Mouse (Mus musculus) intestine, postnatal 0 days (tissue): ENCODE measurements at regions not wholly inside any gene's neighbourhood (a gene's known extent, or its start where the extent isn't known, plus 50 kb on each side); places are given as distances from the start of the nearest gene placed in this dataset.

Source experiments
- ATAC-seq: fragments of 200-750 bp; cut with Nextera tagmentation; 2 replicates; pipeline ENCODE4 v1.8.0; 2017; ENCODE audit warnings: mild to moderate bottlenecking, moderate TSS enrichment, moderate library complexity
- H3K27ac ChIP-seq: fragments of 300-500 bp; sonication (generic); 2 replicates; pipeline ENCODE4 v1.5.1; 2014; ENCODE audit warnings: mild to moderate bottlenecking, low read depth, low read length, moderate library complexity
- H3K27me3 ChIP-seq: fragments of 300-500 bp; sonication (generic); replicated peaks from 2 replicates; pipeline ENCODE4 v1.6.1; 2014; ENCODE audit warnings: low read length, mixed read lengths; ENCODE audit not compliant: control insufficient read depth, insufficient read depth
- H3K36me3 ChIP-seq: fragments of 300-500 bp; sonication (generic); 2 replicates; pipeline ENCODE4 v1.6.1; 2014; ENCODE audit warnings: mild to moderate bottlenecking, moderate library complexity; ENCODE audit not compliant: control insufficient read depth, insufficient read depth
- H3K4me1 ChIP-seq: fragments of 300-500 bp; sonication (generic); replicated peaks from 2 replicates; pipeline ENCODE4 v1.6.1; 2014; ENCODE audit warnings: antibody characterized with exemption, low read length, mixed read lengths; ENCODE audit not compliant: control insufficient read depth, insufficient read depth
- H3K4me2 ChIP-seq: fragments of 300-500 bp; sonication (generic); replicated peaks from 2 replicates; pipeline ENCODE4 v1.6.1; 2014; ENCODE audit warnings: low read depth, mild to moderate bottlenecking, moderate library complexity
- H3K4me3 ChIP-seq: fragments of 300-500 bp; sonication (generic); 2 replicates; pipeline ENCODE4 v1.5.1; 2014; ENCODE audit warnings: low read depth, low read length
- H3K9ac ChIP-seq: fragments of 300-500 bp; sonication (generic); 2 replicates; pipeline ENCODE4 v1.6.1; 2014; ENCODE audit warnings: mild to moderate bottlenecking, low read depth, low read length
- H3K9me3 ChIP-seq: fragments of 300-500 bp; sonication (generic); 2 replicates; pipeline ENCODE4 v1.6.1; 2016; ENCODE audit warnings: mixed run types; ENCODE audit not compliant: control insufficient read depth
- CTCF ChIP-seq: sonication (generic); IDR thresholded peaks from 2 replicates; pipeline ENCODE4 v1.5.1; 2016; ENCODE audit warnings: low read depth, mild to moderate bottlenecking, control low read depth, antibody characterized with exemption, moderate library complexity
- WGBS: fragments of 180-500 bp; shearing (Covaris S2); extraction: QIAGEN DNeasy Blood & Tissue Kit; methylation state at CpG from one replicate; pipeline ENCODE4 v1.1.7; 2014; 5-methylcytosine and 5-hydroxymethylcytosine counted together

GRCm38 (mm10) chr14:37279356-37279755 is 144.3 kb upstream of the Ghitm start:
- Histone ChIP-seq H3K36me3 (no peaks in the 10 kb centered on the region), H3K9ac (no peak overlapping the region), H3K4me3 (no peak overlapping the region), H3K27ac (no peak overlapping the region), H3K4me1 (no peaks in the 10 kb centered on the region), H3K9me3 (no peaks in the 10 kb centered on the region), H3K4me2 (no peak overlapping the region), H3K27me3 (no peaks in the 10 kb centered on the region)
- ATAC-seq: no peak
- TF ChIP-seq CTCF: no peak
- WGBS: 84% methylated on average over 2 of the region's 2 CpGs

GRCm38 (mm10) chr14:37276728-37277695 is 141.9 kb upstream of the Ghitm start:
- 45% methylated on average over 7 of the region's 7 CpGs for WGBS

DNA sequence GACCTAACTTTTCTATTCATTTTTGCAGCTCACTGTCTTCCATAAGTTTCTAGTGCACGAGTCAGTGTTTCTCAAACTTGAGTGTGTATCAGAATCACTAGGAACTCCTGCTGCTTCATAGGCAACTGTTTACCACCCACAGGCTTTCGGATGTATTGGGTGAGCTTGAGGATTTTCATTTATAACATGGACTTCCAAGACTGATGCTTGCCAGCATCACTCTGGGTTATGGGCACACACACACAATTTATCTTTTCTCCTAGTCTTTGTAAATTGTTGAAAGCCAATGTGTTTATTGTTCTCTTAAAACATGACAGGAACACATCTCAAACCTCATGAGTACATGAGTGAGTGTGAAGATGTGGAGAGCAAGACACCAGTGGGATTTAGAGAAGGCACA is 137.0 kb upstream of the Ghitm start:
- H3K9ac ChIP-seq: no peak overlapping the region
- H3K4me3 ChIP-seq: no peak overlapping the region
- TF ChIP-seq CTCF: no peak
- no peaks in the 10 kb centered on the region for H3K9me3 ChIP-seq
- no peaks in the 10 kb centered on the region for H3K27me3 ChIP-seq
- WGBS: 61% methylated on average over 2 of the region's 2 CpGs
- no peak for ATAC-seq
- H3K36me3 ChIP-seq: no peaks in the 10 kb centered on the region
- H3K4me1 ChIP-seq: no peaks in the 10 kb centered on the region
- no peak overlapping the region for H3K27ac ChIP-seq
- H3K4me2 ChIP-seq: no peak overlapping the region

More at GRCm38 (mm10) chr14:37276728-37277695, 141.9 kb upstream of the Ghitm start:
- Histone ChIP-seq H3K4me2 (no peak overlapping the region), H3K27ac (no peak overlapping the region), H3K9me3 (no peaks in the 10 kb centered on the region), H3K36me3 (no peaks in the 10 kb centered on the region), H3K4me3 (no peak overlapping the region), H3K27me3 (no peaks in the 10 kb centered on the region), H3K4me1 (no peaks in the 10 kb centered on the region), H3K9ac (no peak overlapping the region)
- no peak for ATAC-seq
- TF ChIP-seq CTCF: peak; percentile 68

GRCm38 (mm10) chr14:37271015-37271933 is 136.2 kb upstream of the Ghitm start:
- no peaks in the 10 kb centered on the region for H3K27me3 ChIP-seq
- 35% methylated on average over 6 of the region's 6 CpGs for WGBS
- no peak overlapping the region for H3K9ac ChIP-seq
- no peaks in the 10 kb centered on the region for H3K4me1 ChIP-seq
- no peak overlapping the region for H3K4me2 ChIP-seq
- no peak overlapping the region for H3K27ac ChIP-seq
- ATAC-seq: no peak
- no peaks in the 10 kb centered on the region for H3K36me3 ChIP-seq
- H3K4me3 ChIP-seq: no peak overlapping the region
- no peaks in the 10 kb centered on the region for H3K9me3 ChIP-seq
- TF ChIP-seq CTCF: no peak

- 47% methylated on average over 2 of the region's 2 CpGs for WGBS
- no peak for ATAC-seq
- TF ChIP-seq CTCF: no peak
Measured at GRCm38 (mm10) chr14:37269920-37270319, 134.8 kb upstream of the Ghitm start.

DNA sequence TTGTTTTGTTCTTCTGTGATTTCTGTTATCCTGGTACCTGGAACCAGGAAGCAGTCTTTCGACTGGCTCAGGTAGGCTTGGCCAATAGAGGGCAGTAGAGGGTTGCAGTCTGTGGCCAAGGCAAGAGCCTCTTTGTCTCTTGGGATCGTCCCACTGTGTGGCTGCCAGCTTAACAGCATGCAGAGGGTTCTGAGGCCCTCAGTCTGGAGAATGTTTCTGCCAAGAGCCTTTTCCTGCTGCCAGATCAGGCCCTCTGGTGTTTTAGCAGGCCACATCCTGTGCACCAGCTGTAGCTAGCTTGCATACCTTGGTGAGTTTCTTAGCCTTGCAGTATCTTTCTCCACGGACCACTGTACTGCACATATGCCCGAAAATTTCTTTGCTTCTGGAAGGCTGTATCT is 103.6 kb upstream of the Ghitm start:
- no peaks in the 10 kb centered on the region for H3K36me3 ChIP-seq
- no peak overlapping the region for H3K4me3 ChIP-seq
- H3K4me1 ChIP-seq: no peaks in the 10 kb centered on the region
- H3K27ac ChIP-seq: no peak overlapping the region
- TF ChIP-seq CTCF: peak; percentile 85
- no peaks in the 10 kb centered on the region for H3K27me3 ChIP-seq
- ATAC-seq: no peak
- no peak overlapping the region for H3K4me2 ChIP-seq
- no peaks in the 10 kb centered on the region for H3K9me3 ChIP-seq
- no peak overlapping the region for H3K9ac ChIP-seq
- 29% methylated on average over 4 of the region's 4 CpGs for WGBS

More at GRCm38 (mm10) chr14:37269920-37270319, 134.8 kb upstream of the Ghitm start:
- Histone ChIP-seq H3K36me3 (no peaks in the 10 kb centered on the region), H3K27ac (no peak overlapping the region), H3K9me3 (no peaks in the 10 kb centered on the region), H3K4me2 (no peak overlapping the region), H3K4me3 (no peak overlapping the region), H3K9ac (no peak overlapping the region), H3K4me1 (no peaks in the 10 kb centered on the region), H3K27me3 (no peaks in the 10 kb centered on the region)
